Mouse (Mus musculus) forelimb bud, embryonic 11.5 days (tissue): ENCODE results near the gene Rasa2.
"Not testable (repeated sequence)": the region's sequence is repeated elsewhere in the genome, so short reads cannot be mapped to it uniquely, and the experiment has no call there.

Experiments
- DNase-seq: peaks from one replicate; pipeline ENCODE4 v3.0.0-alpha.2; 2012; ENCODE audit warnings: low read depth, low spot score

The Rasa2 gene

GRCm38 (mm10) chr9:96529961-96530673, 101.3 kb downstream of the Rasa2 start:
- no peak for DNase-seq

- no peak for DNase-seq
Observed at GRCm38 (mm10) chr9:96526011-96526410, 105.4 kb downstream of the Rasa2 start.

GRCm38 (mm10) chr9:96524972-96525506, 106.4 kb downstream of the Rasa2 start, which contains the start of gene Gm28729:
Gm28729 (minus strand) TSS chr9:96525264.
- no peak for DNase-seq

GRCm38 (mm10) chr9:96523148-96523547, 108.3 kb downstream of the Rasa2 start:
- no peak for DNase-seq

- DNase-seq, result not testable (repeated sequence)
Observed at GRCm38 (mm10) chr9:96521574-96521973, 109.8 kb downstream of the Rasa2 start.

GRCm38 (mm10) chr9:96517429-96517828, 114.0 kb downstream of the Rasa2 start:
- no peak for DNase-seq

- DNase-seq, result no peak
Observed at GRCm38 (mm10) chr9:96516806-96517205, 114.6 kb downstream of the Rasa2 start.

GRCm38 (mm10) chr9:96515737-96516136, 115.7 kb downstream of the Rasa2 start:
- DNase-seq, result no peak

GRCm38 (mm10) chr9:96514278-96514677, 117.1 kb downstream of the Rasa2 start:
- no peak for DNase-seq

- DNase-seq, result peak; percentile 79
Observed at GRCm38 (mm10) chr9:96506011-96506498, 125.4 kb downstream of the Rasa2 start.

GRCm38 (mm10) chr9:96505156-96505555, 126.3 kb downstream of the Rasa2 start:
- DNase-seq, result no peak

- peak; percentile 73 for DNase-seq
Observed at GRCm38 (mm10) chr9:96504116-96504895, 127.1 kb downstream of the Rasa2 start.

- no peak for DNase-seq
Observed at GRCm38 (mm10) chr9:96502856-96503610, 128.4 kb downstream of the Rasa2 start.

- DNase-seq, result no peak
Observed at GRCm38 (mm10) chr9:96501217-96501616, 130.2 kb downstream of the Rasa2 start.

GRCm38 (mm10) chr9:96493212-96493611, 138.2 kb downstream of the Rasa2 start:
- DNase-seq, result peak; percentile 78

GRCm38 (mm10) chr9:96491810-96492209, 139.6 kb downstream of the Rasa2 start:
- peak; percentile 58 for DNase-seq
